Mouse (Mus musculus) stomach, postnatal 0 days (tissue): ENCODE measurements around the gene Olfr470. TPM values are rescaled to one million over a fixed set of nuclear protein-coding genes. Genes with fewer than 3 reads are reported as not detected.
"Not testable (repeated sequence)": the region's sequence is repeated elsewhere in the genome, so short reads cannot be mapped to it uniquely, and the experiment has no call there.

Experiments used
- ATAC-seq: fragments of 200-750 bp; cut with Nextera tagmentation; 2 replicates; pipeline ENCODE4 v1.8.0; 2017; ENCODE audit not compliant: low FRiP score, low TSS enrichment
- DNase-seq: peaks from one replicate; pipeline ENCODE4 v3.0.0-alpha.2; 2016; ENCODE audit warnings: low spot score
- H3K27ac ChIP-seq: fragments of 300-500 bp; sonication (generic); replicated peaks from 2 replicates; pipeline ENCODE4 v1.5.1; 2014; ENCODE audit warnings: mild to moderate bottlenecking, control low read depth
- H3K27me3 ChIP-seq: fragments of 300-500 bp; sonication (generic); 2 replicates; pipeline ENCODE4 v1.6.1; 2014; ENCODE audit warnings: low read length; ENCODE audit not compliant: control insufficient read depth, insufficient read depth
- H3K36me3 ChIP-seq: fragments of 300-500 bp; sonication (generic); 2 replicates; pipeline ENCODE4 v1.6.1; 2014; ENCODE audit warnings: low read length, mixed read lengths; ENCODE audit not compliant: control insufficient read depth, insufficient read depth
- H3K4me1 ChIP-seq: fragments of 300-500 bp; sonication (generic); replicated peaks from 2 replicates; pipeline ENCODE4 v1.6.1; 2014; ENCODE audit warnings: antibody characterized with exemption; ENCODE audit not compliant: control insufficient read depth, insufficient read depth
- H3K4me2 ChIP-seq: fragments of 300-500 bp; sonication (generic); replicated peaks from 2 replicates; pipeline ENCODE4 v1.6.1; 2014; ENCODE audit warnings: low read depth, mild to moderate bottlenecking, control low read depth, moderate library complexity
- H3K4me3 ChIP-seq: fragments of 300-500 bp; sonication (generic); 2 replicates; pipeline ENCODE4 v1.5.1; 2014; ENCODE audit warnings: low read depth, low read length, control low read depth
- H3K9ac ChIP-seq: fragments of 300-500 bp; sonication (generic); 2 replicates; pipeline ENCODE4 v1.6.1; 2014; ENCODE audit warnings: mild to moderate bottlenecking, low read length, control low read depth, mixed read lengths
- H3K9me3 ChIP-seq: fragments of 300-500 bp; sonication (generic); 2 replicates; pipeline ENCODE4 v1.6.1; 2016; ENCODE audit warnings: low read length; ENCODE audit not compliant: control insufficient read depth
- CTCF ChIP-seq: IDR thresholded peaks from 2 replicates; pipeline ENCODE4 v1.5.1; 2016; ENCODE audit warnings: antibody characterized with exemption, low read depth, mild to moderate bottlenecking, moderate library complexity
- EP300 ChIP-seq: optimal IDR thresholded peaks from 2 replicates; pipeline ENCODE3; 2016; ENCODE audit warnings: antibody characterized with exemption
- WGBS: fragments of 180-500 bp; shearing (Covaris S2); extraction: QIAGEN DNeasy Blood & Tissue Kit; methylation state at CpG from one replicate; pipeline ENCODE4 v1.1.7; 2014; 5-methylcytosine and 5-hydroxymethylcytosine counted together
- polyA plus RNA-seq: library from polyadenylated mRNA; unstranded; fragments of >200 nt; fragmentation: Nextera tagmentation; extraction: Ambion mirVana; gene quantifications from 2 replicates; pipeline ENCODE4 v1.2.1, GENCODE M21; 2015

Olfr470 gene
- polyA plus RNA-seq: not detected in 2 replicates

- H3K4me3 ChIP-seq, H3K9ac ChIP-seq, H3K36me3 ChIP-seq, ATAC-seq, H3K27ac ChIP-seq, DNase-seq, H3K9me3 ChIP-seq, H3K4me1 ChIP-seq, H3K27me3 ChIP-seq, H3K4me2 ChIP-seq: not testable (repeated sequence)
- WGBS: 71% methylated on average over 1 of the region's 1 CpGs
Observed at GRCm38 (mm10) chr7:107847390-107847789, at the start of gene Olfr470. Gene Olfr470, minus strand, starts transcription at chr7:107847490.

GRCm38 (mm10) chr7:107841719-107842118, 5.6 kb downstream of the Olfr470 start:
- Histone ChIP-seq H3K36me3 (no peaks in the 10 kb centered on the region), H3K9ac (no peak overlapping the region), H3K27ac (no peak overlapping the region), H3K4me2 (no peak overlapping the region), H3K4me3 (no peak overlapping the region), H3K27me3 (no peaks in the 10 kb centered on the region), H3K4me1 (no peaks in the 10 kb centered on the region), H3K9me3 (no peaks in the 10 kb centered on the region)
- TF ChIP-seq CTCF (peak; percentile 61), EP300 (no peak)
- no peak for ATAC-seq
- no peak for DNase-seq
- WGBS: 74% methylated on average over 1 of the region's 1 CpGs

- H3K4me3 ChIP-seq, H3K9ac ChIP-seq, H3K36me3 ChIP-seq, H3K4me2 ChIP-seq, H3K9me3 ChIP-seq, ATAC-seq, H3K27me3 ChIP-seq, H3K27ac ChIP-seq, H3K4me1 ChIP-seq, DNase-seq: not testable (repeated sequence)
Observed at GRCm38 (mm10) chr7:107825441-107825840, 21.8 kb downstream of the Olfr470 start, which contains the start of gene Olfr469. Gene Olfr469, minus strand, starts transcription at chr7:107825541.

GRCm38 (mm10) chr7:107823867-107824266, 23.4 kb downstream of the Olfr470 start:
- not testable (repeated sequence) for H3K4me2 ChIP-seq, DNase-seq, H3K9me3 ChIP-seq, H3K27me3 ChIP-seq, H3K4me3 ChIP-seq, H3K27ac ChIP-seq, H3K4me1 ChIP-seq, ATAC-seq, H3K36me3 ChIP-seq, H3K9ac ChIP-seq
- 62% methylated on average over 2 of the region's 2 CpGs for WGBS

- H3K9me3 ChIP-seq: no peaks in the 10 kb centered on the region
- H3K4me2 ChIP-seq: no peak overlapping the region
- H3K4me3 ChIP-seq: no peak overlapping the region
- H3K4me1 ChIP-seq: no peaks in the 10 kb centered on the region
- ATAC-seq: no peak
- H3K27ac ChIP-seq: no peak overlapping the region
- H3K27me3 ChIP-seq: no peaks in the 10 kb centered on the region
- no peak overlapping the region for H3K9ac ChIP-seq
- H3K36me3 ChIP-seq: no peaks in the 10 kb centered on the region
- TF ChIP-seq CTCF (peak; percentile 63), EP300 (no peak)
- DNase-seq: no peak
Observed at GRCm38 (mm10) chr7:107819442-107819841, 27.8 kb downstream of the Olfr470 start.

- no peak within 1 kb of the TSS for H3K9ac ChIP-seq
- H3K9me3 ChIP-seq: no peaks in the 10 kb centered on the region
- no peak for TF ChIP-seq EP300
- TF ChIP-seq CTCF: no peak
- H3K36me3 ChIP-seq: no peaks in the 10 kb centered on the region
- H3K4me3 ChIP-seq: no peak within 1 kb of the TSS
- H3K27me3 ChIP-seq: no peaks in the 10 kb centered on the region
- H3K27ac ChIP-seq: no peak within 1 kb of the TSS
- ATAC-seq (no peak), DNase-seq (no peak)
- H3K4me2 ChIP-seq: no peak within 1 kb of the TSS
- H3K4me1 ChIP-seq: no peaks in the 10 kb centered on the region
Observed at GRCm38 (mm10) chr7:107811963-107812362, 35.3 kb downstream of the Olfr470 start, which contains the start of gene Olfr467. Gene Olfr467, plus strand, starts transcription at chr7:107812263.

- Histone ChIP-seq H3K9ac (no peak overlapping the region), H3K36me3 (no peaks in the 10 kb centered on the region), H3K4me2 (no peak overlapping the region), H3K4me1 (no peaks in the 10 kb centered on the region), H3K4me3 (no peak overlapping the region), H3K27ac (no peak overlapping the region), H3K9me3 (no peaks in the 10 kb centered on the region), H3K27me3 (no peaks in the 10 kb centered on the region)
- DNase-seq: no peak
- no peak for ATAC-seq
- TF ChIP-seq EP300 (no peak), CTCF (no peak)
- WGBS: 58% methylated on average over 3 of the region's 3 CpGs
Observed at GRCm38 (mm10) chr7:107802138-107802537, 45.2 kb downstream of the Olfr470 start.
